Mouse (Mus musculus) NIH3T3 (cell line): ENCODE results near the gene Creld1.

Source experiments
- DNase-seq: peaks from one replicate; pipeline ENCODE4 v3.0.0-alpha.2; 2012; ENCODE audit warnings: low read depth

Gene Creld1

DNA sequence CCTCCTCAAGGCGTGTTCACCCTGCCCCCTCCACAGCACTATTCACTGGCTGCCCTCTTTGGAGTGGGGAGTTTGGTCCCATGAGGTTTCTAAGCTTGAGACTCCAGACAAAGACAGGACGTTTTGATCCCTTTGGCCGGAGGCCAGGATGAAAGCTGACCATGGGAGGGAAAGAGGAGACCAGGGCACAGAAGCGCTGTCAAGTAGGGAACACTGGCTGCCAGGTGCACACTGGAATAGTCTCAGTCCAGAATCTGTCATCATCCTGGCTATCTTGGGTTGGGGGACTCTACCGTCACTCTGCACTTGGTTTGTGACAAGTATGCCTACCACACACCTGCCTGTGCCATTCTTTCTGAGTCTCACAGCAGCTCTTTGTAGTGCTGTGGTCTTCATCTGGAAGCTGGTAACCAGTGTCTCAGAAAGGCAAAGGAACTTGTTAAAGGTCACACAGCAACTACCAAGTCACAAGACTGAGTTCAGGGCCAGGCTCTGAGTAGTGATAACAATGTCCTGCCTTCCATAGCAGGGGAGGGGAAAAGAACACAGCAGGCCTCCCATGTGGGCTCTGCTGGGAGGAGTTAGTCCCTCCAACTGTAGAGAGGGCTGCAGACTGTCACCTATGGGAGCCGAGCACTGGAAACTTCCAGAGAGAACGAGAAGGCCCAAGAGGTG, 25.3 kb downstream of the Creld1 start:
- DNase-seq, result no peak

DNA sequence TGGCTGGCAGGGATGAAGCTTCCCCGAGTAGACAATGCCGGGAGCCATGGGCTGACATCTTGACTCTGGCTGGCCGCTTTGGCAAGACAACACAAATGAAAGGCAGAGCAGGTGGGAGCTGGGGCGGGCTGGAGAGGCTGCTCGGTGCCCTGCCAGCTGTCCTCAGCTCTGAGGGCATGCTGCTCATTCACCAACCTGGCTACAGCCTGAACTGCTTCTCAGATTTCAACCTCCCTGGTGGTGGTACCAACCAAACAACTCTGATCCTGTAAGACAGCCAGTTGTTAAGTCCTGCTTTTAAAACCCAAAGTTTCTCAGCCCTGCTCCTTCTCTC, 25.8 kb downstream of the Creld1 start:
- peak; percentile 42 for DNase-seq

DNA sequence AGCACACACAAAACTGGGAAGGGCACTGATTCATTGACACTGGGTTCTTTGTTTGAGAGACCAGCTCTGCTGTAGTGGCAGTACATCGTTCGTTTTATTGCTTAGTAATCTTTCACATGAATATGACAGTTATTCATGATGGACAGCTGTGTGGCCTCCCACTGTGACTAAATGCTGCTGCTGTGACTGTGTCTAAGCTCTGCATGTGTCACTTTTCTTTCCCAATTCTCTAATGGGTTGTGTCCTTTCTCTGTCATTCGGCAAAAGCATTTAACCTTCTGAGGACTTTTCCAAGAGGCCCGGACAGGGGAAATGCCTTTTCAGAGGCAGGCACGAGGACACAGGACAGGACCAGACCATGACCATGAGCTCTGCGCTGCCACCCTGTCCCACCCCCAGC, 30.8 kb downstream of the Creld1 start:
- no peak for DNase-seq

DNA sequence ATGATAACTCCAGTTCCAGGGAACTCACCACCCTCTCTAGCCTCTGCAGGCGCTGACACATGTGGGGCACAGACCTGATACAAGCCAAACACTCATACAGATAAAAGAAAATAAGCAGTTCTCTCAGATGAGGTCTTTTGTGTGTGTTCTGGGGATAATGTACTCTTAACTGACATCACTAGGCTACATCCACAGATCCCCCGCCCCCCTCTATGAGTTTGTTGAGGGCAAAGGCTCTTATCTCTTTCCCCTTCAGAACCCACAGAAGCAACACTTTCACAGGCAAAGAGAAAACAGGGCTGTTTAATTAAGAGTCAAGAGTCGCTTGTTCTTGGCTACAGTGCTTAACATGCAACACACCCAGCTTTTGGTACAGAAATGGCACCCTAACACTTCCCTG, 31.5 kb downstream of the Creld1 start:
- no peak for DNase-seq

DNA sequence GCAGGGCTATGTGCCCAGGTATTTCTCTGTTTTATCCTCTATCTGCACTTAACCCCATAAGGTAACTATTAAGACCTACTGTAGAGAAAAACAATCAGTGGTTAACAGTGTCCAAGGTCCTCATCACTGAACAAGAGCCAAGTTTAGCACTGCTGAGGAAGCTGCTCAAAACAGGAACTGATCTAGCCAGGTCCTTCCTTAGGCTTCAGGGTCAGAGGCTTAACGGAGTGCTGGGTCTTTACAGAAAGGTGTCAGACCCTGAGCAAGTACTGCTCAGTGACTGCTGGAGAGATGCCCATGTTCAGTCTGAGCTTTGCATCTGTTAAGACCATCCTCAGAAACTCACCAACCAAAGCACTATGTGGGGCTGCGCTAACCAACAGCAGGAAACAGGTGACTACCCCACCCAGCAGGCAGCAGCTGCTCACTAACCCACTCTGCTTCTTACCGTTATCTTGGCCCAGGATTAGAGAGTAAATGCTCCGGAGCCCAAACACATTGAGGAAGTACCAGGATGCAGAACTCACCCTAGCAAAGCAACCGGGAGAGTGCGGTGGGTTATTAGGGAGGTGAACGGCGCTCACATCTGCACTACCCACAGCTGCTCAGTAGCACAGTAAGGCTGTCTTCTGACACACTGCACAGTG, 34.5 kb downstream of the Creld1 start:
- DNase-seq, result no peak

DNA sequence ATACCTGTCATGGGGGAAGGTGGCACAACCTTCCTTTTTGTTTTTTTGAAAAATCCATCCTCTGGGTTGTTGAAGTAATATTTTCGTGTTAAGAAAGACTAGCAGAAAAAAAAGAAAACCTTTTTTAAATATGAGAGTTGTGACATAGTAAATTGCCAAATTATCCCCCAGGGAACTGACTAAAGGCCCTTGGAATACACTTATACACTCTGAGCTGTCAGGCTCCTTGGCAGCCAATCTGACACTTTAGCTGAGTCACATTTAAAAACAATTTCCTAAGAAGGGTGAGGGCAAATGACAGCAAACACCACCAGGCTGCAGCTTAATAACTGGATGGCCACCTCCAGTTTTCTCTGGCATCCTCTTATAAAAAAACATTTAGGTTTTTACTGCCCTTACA, 39.2 kb downstream of the Creld1 start:
- DNase-seq, result peak; percentile 90

DNA sequence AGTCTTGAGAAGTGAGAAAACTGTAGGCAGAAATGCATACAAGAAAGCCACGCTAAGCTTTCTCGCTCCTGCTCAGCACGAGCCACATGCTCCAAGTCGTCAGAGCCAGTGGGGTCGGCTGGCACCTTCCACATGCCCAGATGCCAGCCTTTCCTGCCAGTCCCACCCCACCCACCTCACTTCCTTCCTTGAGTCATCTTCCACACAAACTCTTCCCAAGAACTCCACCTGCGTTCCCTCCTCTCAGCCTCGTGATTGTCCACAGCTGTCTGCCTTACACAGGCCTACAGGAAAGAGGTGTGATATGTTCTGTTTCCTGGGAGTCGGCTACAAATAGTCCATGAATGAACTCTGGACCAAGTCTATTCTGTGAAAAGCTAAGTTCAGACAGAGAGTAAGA, 40.3 kb downstream of the Creld1 start:
- DNase-seq, result no peak

DNA sequence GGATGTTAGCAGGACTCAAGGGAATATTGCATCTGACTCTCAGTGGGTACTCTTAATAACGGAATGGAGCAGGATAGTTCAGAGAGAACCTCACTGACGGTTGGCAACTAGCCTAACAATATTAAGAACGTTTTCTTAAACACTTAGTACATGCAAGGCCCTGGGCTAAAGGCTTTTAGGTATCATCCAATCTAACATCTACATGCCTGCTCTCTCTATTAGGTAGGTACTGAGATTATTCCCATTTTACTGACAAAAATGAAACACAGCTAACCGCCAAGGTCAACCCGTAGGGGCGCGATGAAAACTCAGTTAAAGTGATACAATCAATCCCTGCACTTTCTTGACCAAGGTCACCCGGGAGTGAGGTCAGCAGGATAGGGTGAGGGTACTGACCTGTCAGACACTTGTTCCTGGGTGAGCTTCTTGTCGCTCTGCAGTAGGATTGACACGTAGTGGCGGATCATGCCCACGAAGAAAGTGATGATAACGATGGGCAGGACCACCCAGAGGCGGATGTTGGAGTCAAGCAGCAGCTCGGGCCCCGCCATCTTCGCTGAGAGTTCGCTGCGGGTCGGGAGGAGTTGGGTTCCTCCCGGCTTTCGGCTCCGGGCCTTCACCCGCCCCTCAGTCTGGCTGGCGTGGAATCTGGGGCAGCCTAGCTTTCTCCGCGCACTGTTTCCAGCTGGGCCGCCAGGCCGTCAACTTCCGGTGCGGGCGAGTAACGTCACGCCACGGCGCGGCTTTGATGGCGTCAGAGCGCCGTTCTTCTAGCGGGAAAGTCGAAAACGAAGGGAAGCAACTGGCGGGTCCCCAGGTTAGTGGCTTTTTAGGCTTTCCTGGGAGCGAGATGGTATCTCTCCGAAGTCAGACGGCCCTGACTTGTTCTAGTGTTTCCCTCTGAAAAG, 48.1 kb downstream of the Creld1 start, which contains the start of the genes Emc3 and Fancd2:
Emc3 (minus strand) TSS at position 721 of the 908 bp plus-strand sequence.
Fancd2 (plus strand) TSS at position 751 of the 908 bp plus-strand sequence.
- peak; percentile 96 for DNase-seq

DNA sequence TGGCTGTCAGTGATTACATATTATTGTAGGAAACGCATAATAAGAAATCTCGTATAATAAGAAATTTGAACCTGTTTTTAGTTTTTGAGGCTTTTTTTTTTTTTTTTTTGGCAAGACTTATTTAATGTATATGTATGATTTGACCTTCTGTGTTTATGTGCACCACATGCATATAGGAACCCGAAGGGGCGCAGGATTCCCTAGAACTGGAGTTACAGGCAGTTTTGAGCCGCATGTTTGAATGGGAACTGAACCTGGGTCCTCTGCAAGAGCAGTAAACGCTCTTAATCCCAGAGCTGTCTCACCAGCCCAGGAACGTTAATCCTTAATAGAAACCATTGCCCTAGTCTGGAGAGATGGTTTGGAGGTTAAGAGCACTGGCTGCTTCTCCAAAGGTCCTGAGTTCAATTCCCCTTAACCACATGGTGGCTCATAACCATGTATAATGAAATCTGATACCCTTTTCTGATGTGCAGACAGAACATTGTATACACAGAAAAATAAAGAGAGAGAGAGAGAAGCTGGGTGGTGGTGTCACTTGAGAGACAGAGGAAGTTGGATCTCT, 48.8 kb downstream of the Creld1 start:
- DNase-seq, result no peak

DNA sequence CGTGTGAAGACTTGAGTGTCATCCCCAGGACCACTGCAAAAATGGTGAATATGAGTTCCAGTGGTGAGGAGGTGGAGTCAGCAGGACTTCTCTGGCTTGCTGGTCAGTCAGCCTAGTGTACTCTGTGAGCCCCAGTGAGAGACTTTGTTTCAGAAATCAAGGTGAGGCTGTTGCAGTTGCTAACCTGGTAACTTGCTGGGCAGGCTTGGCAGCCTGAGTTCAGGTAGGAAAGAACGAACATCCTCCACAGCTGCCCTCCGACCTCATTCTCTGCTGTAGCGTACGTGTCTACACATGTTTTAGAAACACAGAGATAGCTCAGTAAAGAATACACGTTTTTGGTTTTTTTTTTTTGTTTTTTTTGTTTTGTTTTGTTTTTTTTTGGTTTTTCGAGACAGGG, 51.8 kb downstream of the Creld1 start:
- DNase-seq, result no peak

DNA sequence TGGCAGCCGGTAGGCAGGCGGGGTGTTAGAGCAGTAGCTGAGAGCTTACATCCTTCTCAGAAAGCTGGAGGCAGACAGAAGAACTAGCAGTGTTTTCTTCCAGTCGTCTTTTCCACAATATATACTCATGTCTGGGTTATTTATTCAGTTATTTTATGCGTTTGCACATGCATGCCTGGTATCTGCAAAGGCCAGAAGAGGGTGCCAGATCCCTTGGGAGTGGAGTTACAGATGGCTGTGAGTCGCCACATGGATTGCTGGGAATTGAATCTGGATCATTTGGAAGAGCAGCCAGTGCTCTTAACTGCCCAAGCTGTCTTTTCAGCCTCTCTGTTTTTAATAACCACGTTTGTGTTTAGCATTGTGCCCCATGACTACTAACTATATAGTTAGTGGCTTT, 58.5 kb downstream of the Creld1 start:
- peak; percentile 38 for DNase-seq
